Mouse (Mus musculus): ENCODE measurements around the gene Fam217a.

DNA sequence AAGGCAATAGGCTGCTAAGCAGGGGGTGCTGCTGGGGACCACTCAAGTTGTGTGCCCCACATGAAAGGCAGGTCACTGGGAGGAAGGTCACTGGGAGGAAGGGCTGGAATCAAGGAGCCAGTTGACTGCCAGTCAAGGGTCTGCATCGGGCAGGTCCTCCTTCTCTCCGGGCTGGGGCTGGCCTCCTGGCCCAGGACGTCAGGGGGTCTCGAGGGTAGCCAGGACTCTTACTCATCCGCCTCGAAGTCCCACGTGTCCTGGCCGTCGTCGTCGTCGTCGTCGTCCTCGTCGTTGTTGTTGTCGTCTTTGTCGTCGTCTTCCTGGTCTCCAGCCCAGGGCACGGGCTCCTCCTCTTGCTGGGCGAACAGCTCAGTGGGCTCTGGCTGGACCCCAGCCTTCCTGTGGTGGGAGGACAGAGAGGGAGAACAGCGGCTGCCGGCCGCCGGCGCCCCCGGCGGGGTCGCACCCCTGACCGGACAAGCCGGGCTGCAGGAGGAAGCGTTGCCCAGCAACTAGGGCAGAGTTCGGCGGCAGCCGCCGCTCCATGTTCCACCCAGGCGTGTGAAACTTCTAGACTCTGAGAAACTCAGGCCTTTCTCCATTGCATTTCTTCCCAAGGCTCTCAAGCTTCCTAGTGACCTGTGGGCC, 7.5 kb downstream of the Fam217a start:
- TF ChIP-seq CTCF (IDR thresholded peaks at IDR 0.05; ENCODE audit: low read depth) = no peak
- no peak for TF ChIP-seq EP300 (optimal IDR thresholded peaks at IDR 0.05)
